Mouse (Mus musculus) spleen, adult 2 months (tissue): ENCODE measurements at regions not wholly inside any gene's neighbourhood (a gene's known extent, or its start where the extent isn't known, plus 50 kb on each side); places are given as distances from the start of the nearest gene placed in this dataset.

ENCODE experiments used
- CTCF ChIP-seq: fragments of 200-500 bp; IDR thresholded peaks from 2 replicates; pipeline ENCODE4 v1.5.1; 2011; ENCODE audit warnings: mild to moderate bottlenecking, inconsistent platforms; ENCODE audit not compliant: insufficient read depth, insufficient read length, insufficient replicate concordance; ENCODE audit errors: extremely low read depth
- POLR2A ChIP-seq: fragments of 200-500 bp; IDR thresholded peaks from 2 replicates; pipeline ENCODE4 v1.6.1; 2011; ENCODE audit warnings: low read depth, low read length, inconsistent platforms

- TF ChIP-seq CTCF (no peak), POLR2A (no peak)
Observed at GRCm38 (mm10) chr3:38139387-38139786, 345.3 kb downstream of the Ankrd50 start.
